Mouse (Mus musculus): ENCODE measurements at regions not wholly inside any gene's neighbourhood (a gene's known extent, or its start where the extent isn't known, plus 50 kb on each side); places are given as distances from the start of the nearest gene placed in this dataset.

DNA sequence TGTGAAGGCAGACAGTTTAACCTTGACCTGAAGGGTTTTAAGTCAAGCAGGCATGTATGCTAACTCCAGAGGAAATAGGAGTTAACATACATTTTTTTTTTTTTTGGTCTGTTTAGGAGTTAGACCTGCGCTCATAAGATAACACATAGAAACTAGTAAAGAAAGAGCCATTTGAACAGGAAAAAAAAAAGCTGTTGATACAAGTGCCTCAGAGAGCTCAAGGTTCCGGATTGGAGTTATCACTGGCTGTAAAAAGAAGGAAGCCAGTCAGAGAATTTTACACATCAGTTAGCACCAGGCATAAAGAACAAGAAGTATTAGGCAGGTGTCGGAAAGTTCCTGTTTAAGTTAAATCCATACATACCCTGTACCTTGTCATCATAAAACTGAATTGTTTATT lies 156.2 kb upstream of the Egflam start:
- Histone ChIP-seq H3K79me2 (ENCODE audit: control insufficient read depth, insufficient read depth, low read length) (no peaks in the 10 kb centered on the region), H3K9ac (ENCODE audit: low read depth, low read length) (no peak overlapping the region), H3K27me3 (ENCODE audit: control insufficient read depth, insufficient read depth, low read length) (no peaks in the 10 kb centered on the region), H3K36me3 (ENCODE audit: control insufficient read depth, insufficient read depth, low read length) (no peaks in the 10 kb centered on the region), H3K27ac (replicated peaks; ENCODE audit: insufficient read depth, low read depth, low read length) (no peak overlapping the region), H3K4me1 (ENCODE audit: control insufficient read depth, insufficient read depth, low read length) (no peaks in the 10 kb centered on the region), H3K4me3 (ENCODE audit: insufficient read depth, low read depth, low read length) (no peak overlapping the region)
- TF ChIP-seq POLR2A (IDR thresholded peaks at IDR 0.05; ENCODE audit: extremely low read depth, insufficient read depth, low read length): no peak
- TF ChIP-seq CTCF (IDR thresholded peaks at IDR 0.05; ENCODE audit: low read depth, low read length): no peak
- WGBS: 77% methylated on average over 3 of the region's 3 CpGs
- no peak for DNase-seq (ENCODE audit: extremely low read depth, low read depth, low spot score)

DNA sequence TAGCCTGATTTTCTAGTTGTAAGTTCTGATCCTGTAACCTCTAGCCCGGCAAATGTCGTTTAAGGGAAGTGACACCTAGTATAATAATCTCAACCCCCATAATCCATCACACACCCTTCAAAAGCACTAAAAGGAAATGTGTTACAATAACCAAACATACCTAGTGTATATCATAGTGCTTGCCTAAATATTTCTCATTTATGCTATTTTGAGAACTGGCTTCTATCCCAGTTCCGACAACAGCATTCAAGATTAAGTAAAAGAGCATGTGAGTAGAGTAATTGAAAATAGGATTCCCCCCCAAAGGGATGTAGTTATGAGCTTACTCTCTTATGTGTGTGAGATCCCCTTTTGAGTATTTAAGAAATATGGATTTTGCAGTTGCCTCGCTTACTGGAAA lies 165.1 kb upstream of the Egflam start:
- Histone ChIP-seq H3K4me3 (ENCODE audit: insufficient read depth, low read depth, low read length) (no peak overlapping the region), H3K36me3 (ENCODE audit: control insufficient read depth, insufficient read depth, low read length) (no peaks in the 10 kb centered on the region), H3K4me1 (ENCODE audit: control insufficient read depth, insufficient read depth, low read length) (no peaks in the 10 kb centered on the region), H3K27ac (replicated peaks; ENCODE audit: insufficient read depth, low read depth, low read length) (no peak overlapping the region), H3K9ac (ENCODE audit: low read depth, low read length) (no peak overlapping the region), H3K79me2 (ENCODE audit: control insufficient read depth, insufficient read depth, low read length) (no peaks in the 10 kb centered on the region), H3K27me3 (ENCODE audit: control insufficient read depth, insufficient read depth, low read length) (no peaks in the 10 kb centered on the region)
- 81% methylated on average over 4 of the region's 4 CpGs for WGBS
- no peak for DNase-seq (ENCODE audit: extremely low read depth, low read depth, low spot score)
- TF ChIP-seq CTCF (IDR thresholded peaks at IDR 0.05; ENCODE audit: low read depth, low read length) (no peak), POLR2A (IDR thresholded peaks at IDR 0.05; ENCODE audit: extremely low read depth, insufficient read depth, low read length) (no peak)

DNA sequence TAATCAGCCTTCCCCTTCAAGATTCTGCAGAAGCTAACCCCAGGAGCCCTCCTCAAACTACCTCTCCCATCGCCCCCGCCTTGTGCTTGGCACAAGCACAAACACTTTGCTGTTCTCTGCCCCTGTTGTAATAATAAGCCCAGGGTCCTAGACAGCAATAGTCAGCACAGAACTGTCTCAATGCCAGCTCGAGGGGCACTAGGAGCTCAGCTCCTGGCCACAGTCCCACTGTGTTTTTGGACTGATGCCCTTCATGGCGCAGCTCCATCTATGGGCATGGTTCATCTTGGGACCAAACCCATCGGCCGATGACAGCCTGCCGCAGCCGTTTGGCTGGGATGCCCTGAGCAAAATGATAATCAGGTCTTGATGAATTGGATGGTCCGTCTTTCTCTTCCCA lies 165.5 kb upstream of the Egflam start:
- H3K27me3 ChIP-seq (ENCODE audit: control insufficient read depth, insufficient read depth, low read length): no peaks in the 10 kb centered on the region
- H3K36me3 ChIP-seq (ENCODE audit: control insufficient read depth, insufficient read depth, low read length): no peaks in the 10 kb centered on the region
- TF ChIP-seq CTCF (IDR thresholded peaks at IDR 0.05; ENCODE audit: low read depth, low read length) (no peak), POLR2A (IDR thresholded peaks at IDR 0.05; ENCODE audit: extremely low read depth, insufficient read depth, low read length) (no peak)
- no peak for DNase-seq (ENCODE audit: extremely low read depth, low read depth, low spot score)
- H3K4me3 ChIP-seq (ENCODE audit: insufficient read depth, low read depth, low read length): no peak overlapping the region
- 88% methylated on average over 9 of the region's 9 CpGs for WGBS
- no peaks in the 10 kb centered on the region for H3K4me1 ChIP-seq (ENCODE audit: control insufficient read depth, insufficient read depth, low read length)
- no peaks in the 10 kb centered on the region for H3K79me2 ChIP-seq (ENCODE audit: control insufficient read depth, insufficient read depth, low read length)
- H3K27ac ChIP-seq (replicated peaks; ENCODE audit: insufficient read depth, low read depth, low read length): no peak overlapping the region
- no peak overlapping the region for H3K9ac ChIP-seq (ENCODE audit: low read depth, low read length)

DNA sequence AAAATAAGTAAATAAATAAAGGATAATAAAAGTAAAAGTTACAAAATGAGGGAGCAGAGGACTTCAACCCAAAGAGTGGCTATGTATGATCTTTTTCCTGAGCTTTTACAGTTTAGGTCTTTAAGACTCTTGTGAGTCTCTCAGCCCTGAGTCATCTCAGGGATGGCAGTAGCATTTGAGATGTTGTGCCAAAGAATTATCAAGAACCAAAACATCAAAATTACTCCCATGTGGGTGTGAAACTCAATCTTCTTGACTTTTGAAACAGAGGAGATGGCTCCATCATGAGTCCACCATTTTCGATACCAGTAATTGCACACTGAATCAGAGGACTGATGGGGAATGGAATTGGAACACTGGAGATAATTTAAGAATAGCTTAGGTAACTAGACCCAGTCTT lies 174.0 kb upstream of the Egflam start:
- Histone ChIP-seq H3K79me2 (ENCODE audit: control insufficient read depth, insufficient read depth, low read length) (no peaks in the 10 kb centered on the region), H3K4me3 (ENCODE audit: insufficient read depth, low read depth, low read length) (no peak overlapping the region), H3K4me1 (ENCODE audit: control insufficient read depth, insufficient read depth, low read length) (no peaks in the 10 kb centered on the region), H3K27ac (replicated peaks; ENCODE audit: insufficient read depth, low read depth, low read length) (no peak overlapping the region), H3K27me3 (ENCODE audit: control insufficient read depth, insufficient read depth, low read length) (no peaks in the 10 kb centered on the region), H3K36me3 (ENCODE audit: control insufficient read depth, insufficient read depth, low read length) (no peaks in the 10 kb centered on the region), H3K9ac (ENCODE audit: low read depth, low read length) (no peak overlapping the region)
- TF ChIP-seq CTCF (IDR thresholded peaks at IDR 0.05; ENCODE audit: low read depth, low read length) (no peak), POLR2A (IDR thresholded peaks at IDR 0.05; ENCODE audit: extremely low read depth, insufficient read depth, low read length) (no peak)
- WGBS: 95% methylated on average over 1 of the region's 1 CpGs
- no peak for DNase-seq (ENCODE audit: extremely low read depth, low read depth, low spot score)

DNA sequence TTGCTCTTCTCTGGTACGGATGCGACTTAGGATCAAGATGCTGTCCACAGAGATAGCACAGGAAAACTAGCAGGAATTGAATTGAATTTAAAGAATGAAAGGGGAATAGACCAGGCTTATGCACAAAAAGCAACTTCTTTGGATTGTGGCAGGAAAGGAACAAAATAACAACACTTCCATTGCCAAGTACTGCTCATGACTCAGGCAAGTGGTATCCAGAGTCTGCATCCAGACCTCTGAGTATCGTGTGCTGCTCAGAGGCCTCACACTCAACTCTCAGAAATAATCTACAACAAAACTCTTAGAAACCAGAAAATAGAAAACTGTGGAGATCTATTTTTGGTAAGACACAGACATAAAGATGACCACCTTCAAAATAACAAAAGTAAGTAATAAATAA lies 176.1 kb upstream of the Egflam start:
- no peaks in the 10 kb centered on the region for H3K79me2 ChIP-seq (ENCODE audit: control insufficient read depth, insufficient read depth, low read length)
- H3K9ac ChIP-seq (ENCODE audit: low read depth, low read length): no peak overlapping the region
- no peaks in the 10 kb centered on the region for H3K4me1 ChIP-seq (ENCODE audit: control insufficient read depth, insufficient read depth, low read length)
- no peak for DNase-seq (ENCODE audit: extremely low read depth, low read depth, low spot score)
- WGBS: 91% methylated on average over 3 of the region's 3 CpGs
- TF ChIP-seq CTCF (IDR thresholded peaks at IDR 0.05; ENCODE audit: low read depth, low read length) (no peak), POLR2A (IDR thresholded peaks at IDR 0.05; ENCODE audit: extremely low read depth, insufficient read depth, low read length) (no peak)
- no peak overlapping the region for H3K27ac ChIP-seq (replicated peaks; ENCODE audit: insufficient read depth, low read depth, low read length)
- H3K27me3 ChIP-seq (ENCODE audit: control insufficient read depth, insufficient read depth, low read length): no peaks in the 10 kb centered on the region
- H3K4me3 ChIP-seq (ENCODE audit: insufficient read depth, low read depth, low read length): no peak overlapping the region
- no peaks in the 10 kb centered on the region for H3K36me3 ChIP-seq (ENCODE audit: control insufficient read depth, insufficient read depth, low read length)

DNA sequence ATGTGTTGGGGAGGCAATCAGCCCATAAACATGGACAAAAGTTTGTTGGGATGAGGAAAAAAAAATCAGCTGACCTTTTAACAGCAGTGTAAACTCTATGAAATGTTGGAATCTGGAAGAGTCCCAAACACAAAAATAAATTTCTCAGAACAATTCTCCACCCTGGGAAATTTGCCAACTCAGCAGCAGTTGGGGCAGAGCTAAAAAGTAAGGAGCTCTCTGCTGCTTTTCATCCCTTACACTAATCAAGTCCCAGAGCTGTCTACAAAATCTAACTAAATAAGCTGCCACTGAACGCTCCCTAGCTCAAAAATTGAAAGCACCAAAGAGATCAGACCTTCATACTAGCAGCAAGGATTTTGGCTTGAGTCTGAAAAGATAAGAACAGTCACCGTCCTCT lies 176.6 kb upstream of the Egflam start:
- Histone ChIP-seq H3K9ac (ENCODE audit: low read depth, low read length) (no peak overlapping the region), H3K27me3 (ENCODE audit: control insufficient read depth, insufficient read depth, low read length) (no peaks in the 10 kb centered on the region), H3K4me3 (ENCODE audit: insufficient read depth, low read depth, low read length) (no peak overlapping the region), H3K79me2 (ENCODE audit: control insufficient read depth, insufficient read depth, low read length) (no peaks in the 10 kb centered on the region), H3K4me1 (ENCODE audit: control insufficient read depth, insufficient read depth, low read length) (no peaks in the 10 kb centered on the region), H3K36me3 (ENCODE audit: control insufficient read depth, insufficient read depth, low read length) (no peaks in the 10 kb centered on the region), H3K27ac (replicated peaks; ENCODE audit: insufficient read depth, low read depth, low read length) (no peak overlapping the region)
- TF ChIP-seq POLR2A (IDR thresholded peaks at IDR 0.05; ENCODE audit: extremely low read depth, insufficient read depth, low read length) (no peak), CTCF (IDR thresholded peaks at IDR 0.05; ENCODE audit: low read depth, low read length) (no peak)
- peak; percentile 3 for DNase-seq (ENCODE audit: extremely low read depth, low read depth, low spot score)
- 57% methylated on average over 2 of the region's 2 CpGs for WGBS
